ENCODE assay signal across 28 mouse cellular contexts in genomic region chr11:101195571-101195970, GRCm38 (mm10). TPM values are rescaled to one million over a fixed set of nuclear protein-coding genes. Genes with fewer than 3 reads are reported as not detected.
A peak's percentile ranks its signal among the peaks of the same experiment; 100 is the strongest.
DNase-seq lines count a peak whose midpoint lies in the region; ATAC-seq and TF ChIP-seq lines count a peak whose summit lies in the region.
"Had no signal": no experiment of that assay in that cellular context is flagged by ENCODE, and none has a peak within 500 bp of the region (broad histone marks: within the 10 kb centered on the region; RNA-seq: fewer than 3 reads in every experiment).

No protein-coding gene starts in this region.

- H3K27ac ChIP-seq in gastrocnemius, adult 2 months: peak overlapping the region; percentile 43
- H3K27ac ChIP-seq in hindbrain, embryonic 13.5 days: no peak overlapping the region
- no peak overlapping the region for H3K27ac ChIP-seq in hindbrain, postnatal 0 days
- H3K27ac ChIP-seq in midbrain, embryonic 11.5 days (ENCODE audit: low read depth, low read length): no peak overlapping the region
- no peak overlapping the region for H3K27ac ChIP-seq in midbrain, embryonic 15.5 days
- H3K27ac ChIP-seq: embryonic facial prominence, embryonic 12.5 days; embryonic facial prominence, embryonic 15.5 days; heart, embryonic 10.5 days; heart, embryonic 13.5 days; hindbrain, embryonic 12.5 days had no signal

- no peaks in the 10 kb centered on the region for H3K27me3 ChIP-seq in hindbrain, embryonic 13.5 days
- H3K27me3 ChIP-seq in hindbrain, postnatal 0 days (ENCODE audit: insufficient read depth, low read length): no peaks in the 10 kb centered on the region
- no peaks in the 10 kb centered on the region for H3K27me3 ChIP-seq in midbrain, embryonic 11.5 days (ENCODE audit: control insufficient read depth, insufficient read depth, low read length)
- no peaks in the 10 kb centered on the region for H3K27me3 ChIP-seq in midbrain, embryonic 15.5 days (replicated peaks)
- H3K27me3 ChIP-seq: embryonic facial prominence, embryonic 12.5 days; embryonic facial prominence, embryonic 15.5 days; heart, embryonic 13.5 days; hindbrain, embryonic 12.5 days; Patski had no signal

- no peak for TF ChIP-seq CTCF in gastrocnemius, adult 2 months (IDR thresholded peaks at IDR 0.05)
- TF ChIP-seq CTCF in hindbrain, postnatal 0 days (IDR thresholded peaks at IDR 0.05; ENCODE audit: low read depth): no peak

- no peaks in the 10 kb centered on the region for H3K9me3 ChIP-seq in hindbrain, embryonic 13.5 days
- H3K9me3 ChIP-seq in hindbrain, postnatal 0 days (ENCODE audit: low read length): no peaks in the 10 kb centered on the region
- no peaks in the 10 kb centered on the region for H3K9me3 ChIP-seq in midbrain, embryonic 11.5 days (ENCODE audit: control insufficient read depth, low read length)
- no peaks in the 10 kb centered on the region for H3K9me3 ChIP-seq in midbrain, embryonic 15.5 days
- H3K9me3 ChIP-seq: embryonic facial prominence, embryonic 12.5 days; embryonic facial prominence, embryonic 15.5 days; G1E; heart, embryonic 10.5 days; heart, embryonic 13.5 days; hindbrain, embryonic 12.5 days had no signal

- H3K4me1 ChIP-seq in hindbrain, embryonic 13.5 days (replicated peaks): peaks cover 7% of the 10 kb centered on the region
- no peaks in the 10 kb centered on the region for H3K4me1 ChIP-seq in hindbrain, postnatal 0 days (ENCODE audit: insufficient read depth, low read length)
- peaks cover 6% of the 10 kb centered on the region; the same call in 1 of the 2 replicates for H3K4me1 ChIP-seq in midbrain, embryonic 11.5 days (ENCODE audit: control insufficient read depth, insufficient read depth, low read length)
- peaks cover 3% of the 10 kb centered on the region for H3K4me1 ChIP-seq in midbrain, embryonic 15.5 days

- DNase-seq in cerebellum, adult 11 months: peak; percentile 9
- no peak for DNase-seq in gastrocnemius, adult 2 months
- no peak for DNase-seq in gastrocnemius, postnatal 10 days
- no peak for DNase-seq in hindbrain, postnatal 0 days (ENCODE audit: low spot score)
- peak; percentile 33 for DNase-seq in midbrain, embryonic 11.5 days (ENCODE audit: low spot score, missing footprints)
- DNase-seq: adrenal gland, postnatal 10 days; adrenal gland, postnatal 36 days; forebrain, postnatal 0 days; gastrocnemius, postnatal 36 days; kidney, adult 18-20 months had no signal

- WGBS in hindbrain, embryonic 13.5 days: 89% methylated on average over 8 of the region's 8 CpGs
- WGBS in hindbrain, postnatal 0 days: 86% methylated on average over 8 of the region's 8 CpGs
- WGBS in midbrain, embryonic 11.5 days: 90% methylated on average over 8 of the region's 8 CpGs
- 93% methylated on average over 8 of the region's 8 CpGs for WGBS in midbrain, embryonic 15.5 days

- peaks cover 83% of the 10 kb centered on the region for H3K36me3 ChIP-seq in hindbrain, embryonic 13.5 days
- H3K36me3 ChIP-seq in hindbrain, postnatal 0 days (ENCODE audit: insufficient read depth, low read length): peaks cover 34% of the 10 kb centered on the region
- H3K36me3 ChIP-seq in midbrain, embryonic 11.5 days (ENCODE audit: control insufficient read depth, insufficient read depth, low read length): no peaks in the 10 kb centered on the region; the same call in 1 of the 2 replicates
- peaks cover 31% of the 10 kb centered on the region for H3K36me3 ChIP-seq in midbrain, embryonic 15.5 days (replicated peaks)

- intact Hi-C loops in gastrocnemius, adult 2 months (cut with DNase I): no loop called here

- ATAC-seq in cerebellum, adult (ENCODE audit: insufficient number of reproducible peaks, low FRiP score, low TSS enrichment): no peak
- no peak for ATAC-seq in hindbrain, embryonic 13.5 days (ENCODE audit: low FRiP score)
- ATAC-seq in hindbrain, postnatal 0 days: no peak
- no peak for ATAC-seq in midbrain, embryonic 11.5 days (ENCODE audit: low FRiP score)
- ATAC-seq in midbrain, embryonic 15.5 days (replicated peaks): no peak
- ATAC-seq: forebrain, embryonic 14.5 days; forebrain, postnatal 0 days; hindbrain, embryonic 16.5 days; inflammation-experienced regulatory T-cells, adult 6 months; intestine, embryonic 16.5 days; Patski had no signal

- peak overlapping the region; percentile 29; the same call in 1 of the 2 replicates for H3K9ac ChIP-seq in hindbrain, embryonic 13.5 days
- no peak overlapping the region for H3K9ac ChIP-seq in hindbrain, postnatal 0 days (replicated peaks; ENCODE audit: low read length)
- H3K9ac ChIP-seq in midbrain, embryonic 11.5 days (ENCODE audit: low read length): no peak overlapping the region
- no peak overlapping the region for H3K9ac ChIP-seq in midbrain, embryonic 15.5 days
- H3K9ac ChIP-seq: embryonic facial prominence, embryonic 12.5 days; embryonic facial prominence, embryonic 15.5 days; forebrain, postnatal 0 days; heart, embryonic 13.5 days; hindbrain, embryonic 12.5 days had no signal

- H3K4me3 ChIP-seq in gastrocnemius, adult 2 months: no peak overlapping the region
- H3K4me3 ChIP-seq in hindbrain, embryonic 13.5 days: no peak overlapping the region
- no peak overlapping the region for H3K4me3 ChIP-seq in hindbrain, postnatal 0 days (ENCODE audit: low read length)
- no peak overlapping the region for H3K4me3 ChIP-seq in midbrain, embryonic 11.5 days (ENCODE audit: low read depth, low read length)
- H3K4me3 ChIP-seq in midbrain, embryonic 15.5 days: no peak overlapping the region
- H3K4me3 ChIP-seq: embryonic facial prominence, embryonic 12.5 days; embryonic facial prominence, embryonic 15.5 days; heart, embryonic 10.5 days; heart, embryonic 13.5 days; hindbrain, embryonic 12.5 days had no signal

- H3K4me2 ChIP-seq in hindbrain, embryonic 13.5 days: no peak overlapping the region
- H3K4me2 ChIP-seq in hindbrain, postnatal 0 days (ENCODE audit: low read depth, low read length): no peak overlapping the region
- H3K4me2 ChIP-seq in midbrain, embryonic 11.5 days: no peak overlapping the region
- no peak overlapping the region for H3K4me2 ChIP-seq in midbrain, embryonic 15.5 days
- H3K4me2 ChIP-seq: embryonic facial prominence, embryonic 12.5 days; embryonic facial prominence, embryonic 15.5 days; heart, embryonic 13.5 days; hindbrain, embryonic 12.5 days had no signal

RNA-seq across cellular contexts. Expression of gene Ccr10, which starts 20.3 kb away (rescaled TPM):
- total RNA-seq in gastrocnemius, adult 2 months (2021): not detected
- total RNA-seq in gastrocnemius, postnatal 10 days (2021): not detected
- 0.13 and 0.18 TPM in 2 replicates for polyA plus RNA-seq in hindbrain, embryonic 13.5 days (2015; fragmentation: Nextera tagmentation; extraction: Ambion mirVana)
- 0.16 and 0.43 TPM in 2 replicates for total RNA-seq in hindbrain, postnatal 0 days (2014; rRNA removed)
- polyA plus RNA-seq in hindbrain, postnatal 0 days (2015; fragmentation: Nextera tagmentation; extraction: Ambion mirVana): 0.88 and 1.0 TPM in 2 replicates
- not detected in 2 replicates for polyA plus RNA-seq in midbrain, embryonic 11.5 days (2014; fragmentation: Nextera tagmentation; extraction: Ambion mirVana)
- 0.31 and 0.36 TPM in 2 replicates for polyA plus RNA-seq in midbrain, embryonic 15.5 days (2015; fragmentation: Nextera tagmentation; extraction: Ambion mirVana)
- total RNA-seq: common myeloid progenitor, adult 5-6 weeks; G1E; gastrocnemius, adult 8-10 months; gastrocnemius, postnatal 36 days; granulocyte monocyte progenitor cell, adult 5-6 weeks; hematopoietic stem cell, adult 5-6 weeks had no signal
- polyA plus RNA-seq: G1E had no signal

RNA-seq across cellular contexts. Expression of gene Plekhh3, which starts 24.4 kb away (rescaled TPM):
- total RNA-seq in gastrocnemius, adult 2 months (2021): 10 to 100 TPM; 20.7 to 35.3 TPM
- 10 to 100 TPM; 33.2 to 36.7 TPM for total RNA-seq in gastrocnemius, postnatal 10 days (2021)
- 8.7 and 10.2 TPM in 2 replicates for polyA plus RNA-seq in hindbrain, embryonic 13.5 days (2015; fragmentation: Nextera tagmentation; extraction: Ambion mirVana)
- total RNA-seq in hindbrain, postnatal 0 days (2014; rRNA removed): 26.7 and 32.3 TPM in 2 replicates
- 8.8 TPM in 2 replicates for polyA plus RNA-seq in hindbrain, postnatal 0 days (2015; fragmentation: Nextera tagmentation; extraction: Ambion mirVana)
- 5.8 and 7.2 TPM in 2 replicates for polyA plus RNA-seq in midbrain, embryonic 11.5 days (2014; fragmentation: Nextera tagmentation; extraction: Ambion mirVana)
- polyA plus RNA-seq in midbrain, embryonic 15.5 days (2015; fragmentation: Nextera tagmentation; extraction: Ambion mirVana): 8.5 and 9.9 TPM in 2 replicates
- total RNA-seq: hematopoietic stem cell, adult 5-6 weeks had no signal
- polyA plus RNA-seq: inflammation-experienced regulatory T-cells, adult 6 months had no signal

RNA-seq across cellular contexts. Expression of gene Cntnap1, which starts 25.2 kb away (rescaled TPM):
- 1 to 10 TPM; 1.2 to 1.6 TPM for total RNA-seq in gastrocnemius, adult 2 months (2021)
- 1 to 10 TPM; 4.2 to 4.3 TPM for total RNA-seq in gastrocnemius, postnatal 10 days (2021)
- polyA plus RNA-seq in hindbrain, embryonic 13.5 days (2015; fragmentation: Nextera tagmentation; extraction: Ambion mirVana): 2.6 and 2.8 TPM in 2 replicates
- total RNA-seq in hindbrain, postnatal 0 days (2014; rRNA removed): 25.4 and 28.9 TPM in 2 replicates
- polyA plus RNA-seq in hindbrain, postnatal 0 days (2015; fragmentation: Nextera tagmentation; extraction: Ambion mirVana): 5.8 and 6.5 TPM in 2 replicates
- polyA plus RNA-seq in midbrain, embryonic 11.5 days (2014; fragmentation: Nextera tagmentation; extraction: Ambion mirVana): 0.30 and 0.32 TPM in 2 replicates
- polyA plus RNA-seq in midbrain, embryonic 15.5 days (2015; fragmentation: Nextera tagmentation; extraction: Ambion mirVana): 3.4 and 3.8 TPM in 2 replicates
- total RNA-seq: hematopoietic stem cell, adult 5-6 weeks had no signal

RNA-seq across cellular contexts. Expression of gene Ezh1, which starts 30.7 kb away (rescaled TPM):
- 10 to 100 TPM; 25.9 to 26.3 TPM for total RNA-seq in gastrocnemius, adult 2 months (2021)
- total RNA-seq in gastrocnemius, postnatal 10 days (2021): 10 to 100 TPM; 17.2 to 17.7 TPM
- polyA plus RNA-seq in hindbrain, embryonic 13.5 days (2015; fragmentation: Nextera tagmentation; extraction: Ambion mirVana): 20.4 and 20.7 TPM in 2 replicates
- total RNA-seq in hindbrain, postnatal 0 days (2014; rRNA removed): 26.7 and 27.6 TPM in 2 replicates
- 20.1 and 22.2 TPM in 2 replicates for polyA plus RNA-seq in hindbrain, postnatal 0 days (2015; fragmentation: Nextera tagmentation; extraction: Ambion mirVana)
- polyA plus RNA-seq in midbrain, embryonic 11.5 days (2014; fragmentation: Nextera tagmentation; extraction: Ambion mirVana): 10.4 and 10.6 TPM in 2 replicates
- 27.4 and 30.7 TPM in 2 replicates for polyA plus RNA-seq in midbrain, embryonic 15.5 days (2015; fragmentation: Nextera tagmentation; extraction: Ambion mirVana)

RNA-seq across cellular contexts. Expression of gene Tubg2, which starts 39.9 kb away (rescaled TPM):
- total RNA-seq in gastrocnemius, adult 2 months (2021): 1 to 10 TPM; 2.4 to 3.6 TPM
- total RNA-seq in gastrocnemius, postnatal 10 days (2021): 1 to 10 TPM; 5.5 to 6.3 TPM
- polyA plus RNA-seq in hindbrain, embryonic 13.5 days (2015; fragmentation: Nextera tagmentation; extraction: Ambion mirVana): 34.6 and 38.2 TPM in 2 replicates
- 29.7 and 40.8 TPM in 2 replicates for total RNA-seq in hindbrain, postnatal 0 days (2014; rRNA removed)
- polyA plus RNA-seq in hindbrain, postnatal 0 days (2015; fragmentation: Nextera tagmentation; extraction: Ambion mirVana): 57.7 and 62.8 TPM in 2 replicates
- 3.4 and 5.1 TPM in 2 replicates for polyA plus RNA-seq in midbrain, embryonic 11.5 days (2014; fragmentation: Nextera tagmentation; extraction: Ambion mirVana)
- 60.8 and 62.7 TPM in 2 replicates for polyA plus RNA-seq in midbrain, embryonic 15.5 days (2015; fragmentation: Nextera tagmentation; extraction: Ambion mirVana)
- total RNA-seq: common myeloid progenitor, adult 5-6 weeks; G1E; granulocyte monocyte progenitor cell, adult 5-6 weeks; hematopoietic stem cell, adult 5-6 weeks had no signal
- polyA plus RNA-seq: G1E had no signal

Comparison
In these comparisons a context has a peak if more than half of its experiments do, and no peak if none do; other contexts are left out.
1. DNase-seq: peak in cerebellum, adult 11 months (single experiment) and midbrain, embryonic 11.5 days (single experiment); none in gastrocnemius, adult 2 months (single experiment), gastrocnemius, postnatal 10 days (single experiment) and hindbrain, postnatal 0 days (single experiment).